In genomic region chr8:126743296-126743695, GRCm38 (mm10) we compare ENCODE assay signal across 22 mouse cellular contexts.
A peak's percentile ranks its signal among the peaks of the same experiment; 100 is the strongest.
DNase-seq lines count a peak whose midpoint lies in the region; ATAC-seq and TF ChIP-seq lines count a peak whose summit lies in the region.
"Had no signal": no experiment of that assay in that cellular context is flagged by ENCODE, and none has a peak within 500 bp of the region (broad histone marks: within the 10 kb centered on the region; RNA-seq: fewer than 3 reads in every experiment).

No protein-coding gene starts in this region.

- no peak for TF ChIP-seq CTCF in layer of hippocampus, adult 2 months (conservative IDR thresholded peaks at IDR 0.05)
- no peak for TF ChIP-seq CTCF in stomach, postnatal 0 days (IDR thresholded peaks at IDR 0.05; ENCODE audit: low read depth)

- peaks cover 35% of the 10 kb centered on the region for H3K4me1 ChIP-seq in intestine, embryonic 15.5 days (replicated peaks)
- H3K4me1 ChIP-seq in stomach, postnatal 0 days (replicated peaks; ENCODE audit: control insufficient read depth, insufficient read depth): no peaks in the 10 kb centered on the region
- H3K4me1 ChIP-seq in liver, embryonic 11.5 days (replicated peaks; ENCODE audit: control insufficient read depth, insufficient read depth, low read length): no peaks in the 10 kb centered on the region
- H3K4me1 ChIP-seq: forebrain, embryonic 15.5 days had no signal

- H3K9me3 ChIP-seq in intestine, embryonic 15.5 days: no peaks in the 10 kb centered on the region
- no peaks in the 10 kb centered on the region for H3K9me3 ChIP-seq in stomach, postnatal 0 days (ENCODE audit: control insufficient read depth, low read length)
- no peaks in the 10 kb centered on the region for H3K9me3 ChIP-seq in liver, embryonic 11.5 days (ENCODE audit: control insufficient read depth, low read length)
- H3K9me3 ChIP-seq: forebrain, embryonic 15.5 days; hindbrain, embryonic 13.5 days; kidney, embryonic 15.5 days had no signal

- 45% methylated on average over 9 of the region's 9 CpGs for WGBS in intestine, embryonic 15.5 days
- WGBS in stomach, postnatal 0 days: 52% methylated on average over 9 of the region's 9 CpGs
- WGBS in liver, embryonic 11.5 days: 68% methylated on average over 9 of the region's 9 CpGs

- H3K27me3 ChIP-seq in intestine, embryonic 15.5 days (replicated peaks): no peaks in the 10 kb centered on the region
- H3K27me3 ChIP-seq in stomach, postnatal 0 days (ENCODE audit: control insufficient read depth, insufficient read depth, low read length): no peaks in the 10 kb centered on the region
- no peaks in the 10 kb centered on the region for H3K27me3 ChIP-seq in liver, embryonic 11.5 days (replicated peaks; ENCODE audit: control insufficient read depth, insufficient read depth, low read length)
- H3K27me3 ChIP-seq: forebrain, embryonic 15.5 days; hindbrain, embryonic 13.5 days; kidney, embryonic 15.5 days had no signal

- DNase-seq in layer of hippocampus, adult 2 months (ENCODE audit: low spot score in 2 of 2): peak; percentile 21 to 47
- no peak for DNase-seq in layer of hippocampus, postnatal 14 days (ENCODE audit: low spot score in 2 of 2)
- peak; percentile 44 to 54 for DNase-seq in right cerebral cortex, adult 2 months (ENCODE audit: low spot score in 2 of 2)
- no peak for DNase-seq in right cerebral cortex, postnatal 10 days (ENCODE audit: low spot score in 2 of 2)
- DNase-seq in stomach, postnatal 0 days (ENCODE audit: low spot score): no peak
- no peak for DNase-seq in liver, embryonic 11.5 days (ENCODE audit: low spot score)
- no peak for DNase-seq in kidney, adult 11 months
- DNase-seq: adrenal gland, postnatal 14 days; cerebellum, adult 8-10 months; gastrocnemius, postnatal 14 days; heart, adult 18-20 months; heart, postnatal 36 days; kidney, postnatal 36 days; lung, embryonic 14.5 days; spleen, adult 18-20 months; thymus, postnatal 14 days had no signal

- H3K27ac ChIP-seq in layer of hippocampus, adult 2 months: no peak overlapping the region
- H3K27ac ChIP-seq in intestine, embryonic 15.5 days: 0 out of 2 replicates have a peak overlapping the region, but pooled peaks have one; percentile 23
- H3K27ac ChIP-seq in stomach, postnatal 0 days (replicated peaks): 0 out of 2 replicates have a peak overlapping the region, but pooled peaks have one; percentile 53
- no peak overlapping the region; the same call in 1 of the 2 replicates for H3K27ac ChIP-seq in liver, embryonic 11.5 days (ENCODE audit: low read depth, low read length)
- H3K27ac ChIP-seq: forebrain, embryonic 15.5 days; hindbrain, embryonic 13.5 days; kidney, embryonic 15.5 days; liver, embryonic 14.5 days had no signal

- no peak for ATAC-seq in intestine, embryonic 15.5 days
- 0 out of 2 replicates have a peak, but pooled peaks have one; percentile 9 for ATAC-seq in stomach, postnatal 0 days (ENCODE audit: low FRiP score, low TSS enrichment)
- no peak for ATAC-seq in liver, embryonic 11.5 days (replicated peaks; ENCODE audit: low FRiP score)
- ATAC-seq: forebrain, embryonic 15.5 days; midbrain, embryonic 16.5 days had no signal

- H3K4me2 ChIP-seq in intestine, embryonic 15.5 days (replicated peaks): no peak overlapping the region
- no peak overlapping the region for H3K4me2 ChIP-seq in stomach, postnatal 0 days (replicated peaks; ENCODE audit: low read depth)
- no peak overlapping the region for H3K4me2 ChIP-seq in liver, embryonic 11.5 days
- H3K4me2 ChIP-seq: forebrain, embryonic 15.5 days; hindbrain, embryonic 13.5 days; kidney, embryonic 15.5 days; lung, embryonic 14.5 days had no signal

- no peak for TF ChIP-seq EP300 in stomach, postnatal 0 days (optimal IDR thresholded peaks at IDR 0.05)

- H3K36me3 ChIP-seq in intestine, embryonic 15.5 days: no peaks in the 10 kb centered on the region
- no peaks in the 10 kb centered on the region for H3K36me3 ChIP-seq in stomach, postnatal 0 days (ENCODE audit: control insufficient read depth, insufficient read depth, low read length)
- no peaks in the 10 kb centered on the region for H3K36me3 ChIP-seq in liver, embryonic 11.5 days (ENCODE audit: control insufficient read depth, insufficient read depth, low read length)
- H3K36me3 ChIP-seq: forebrain, embryonic 15.5 days; hindbrain, embryonic 13.5 days; kidney, embryonic 15.5 days had no signal

- H3K9ac ChIP-seq in intestine, embryonic 15.5 days: no peak overlapping the region
- H3K9ac ChIP-seq in stomach, postnatal 0 days (ENCODE audit: low read length): no peak overlapping the region
- H3K9ac ChIP-seq in liver, embryonic 11.5 days (ENCODE audit: low read depth, low read length): no peak overlapping the region
- H3K9ac ChIP-seq: forebrain, embryonic 15.5 days; hindbrain, embryonic 13.5 days; kidney, embryonic 15.5 days; liver, embryonic 14.5 days; lung, embryonic 14.5 days had no signal

- no peak overlapping the region for H3K4me3 ChIP-seq in layer of hippocampus, adult 2 months
- no peak overlapping the region for H3K4me3 ChIP-seq in intestine, embryonic 15.5 days (replicated peaks)
- H3K4me3 ChIP-seq in stomach, postnatal 0 days (ENCODE audit: low read depth, low read length): no peak overlapping the region
- H3K4me3 ChIP-seq in liver, embryonic 11.5 days (ENCODE audit: low read depth, low read length): no peak overlapping the region
- H3K4me3 ChIP-seq: forebrain, embryonic 15.5 days; hindbrain, embryonic 13.5 days; kidney, embryonic 15.5 days had no signal

Comparison
In these comparisons a context has a peak if more than half of its experiments do, and no peak if none do; other contexts are left out.
1. DNase-seq: peak in layer of hippocampus, adult 2 months (2 of 2) and right cerebral cortex, adult 2 months (2 of 2); none in layer of hippocampus, postnatal 14 days (0 of 2), right cerebral cortex, postnatal 10 days (0 of 2), stomach, postnatal 0 days (single experiment), liver, embryonic 11.5 days (single experiment) and kidney, adult 11 months (single experiment).
2. H3K27ac ChIP-seq: peak in intestine, embryonic 15.5 days (single experiment) and stomach, postnatal 0 days (single experiment); none in layer of hippocampus, adult 2 months (single experiment) and liver, embryonic 11.5 days (single experiment).